Mouse (Mus musculus) retina, adult 2 months (tissue): ENCODE measurements around the gene Ccdc114.
"Not testable (repeated sequence)": the region's sequence is repeated elsewhere in the genome, so short reads cannot be mapped to it uniquely, and the experiment has no call there.

Source experiments
- DNase-seq: peaks from one replicate; pipeline ENCODE4 v3.0.0-alpha.2; 2012; ENCODE audit warnings: low read depth, low spot score

Ccdc114 gene

GRCm38 (mm10) chr7:45919083-45919671 is 4.7 kb upstream of the Ccdc114 start:
- DNase-seq = no peak

DNA sequence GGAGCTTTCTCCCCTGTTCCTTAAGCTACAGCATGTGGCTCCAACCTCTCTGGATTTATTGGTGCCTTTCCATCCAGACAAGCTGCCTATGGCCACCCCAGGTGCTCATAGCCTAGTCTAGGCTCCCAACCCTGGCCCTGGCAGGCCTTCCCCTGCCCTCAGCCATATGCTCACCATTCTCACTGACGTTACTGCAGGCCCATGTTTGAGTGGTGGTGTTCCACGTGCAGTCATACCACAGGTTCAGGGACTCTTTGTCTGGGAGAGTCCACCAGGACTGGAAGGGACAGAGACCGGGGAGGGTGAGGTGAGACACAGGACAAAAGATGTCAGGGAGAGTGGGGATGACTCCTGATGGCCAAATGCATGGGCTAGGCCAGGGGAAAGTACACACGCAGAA is 4.1 kb upstream of the Ccdc114 start:
- no peak for DNase-seq

DNA sequence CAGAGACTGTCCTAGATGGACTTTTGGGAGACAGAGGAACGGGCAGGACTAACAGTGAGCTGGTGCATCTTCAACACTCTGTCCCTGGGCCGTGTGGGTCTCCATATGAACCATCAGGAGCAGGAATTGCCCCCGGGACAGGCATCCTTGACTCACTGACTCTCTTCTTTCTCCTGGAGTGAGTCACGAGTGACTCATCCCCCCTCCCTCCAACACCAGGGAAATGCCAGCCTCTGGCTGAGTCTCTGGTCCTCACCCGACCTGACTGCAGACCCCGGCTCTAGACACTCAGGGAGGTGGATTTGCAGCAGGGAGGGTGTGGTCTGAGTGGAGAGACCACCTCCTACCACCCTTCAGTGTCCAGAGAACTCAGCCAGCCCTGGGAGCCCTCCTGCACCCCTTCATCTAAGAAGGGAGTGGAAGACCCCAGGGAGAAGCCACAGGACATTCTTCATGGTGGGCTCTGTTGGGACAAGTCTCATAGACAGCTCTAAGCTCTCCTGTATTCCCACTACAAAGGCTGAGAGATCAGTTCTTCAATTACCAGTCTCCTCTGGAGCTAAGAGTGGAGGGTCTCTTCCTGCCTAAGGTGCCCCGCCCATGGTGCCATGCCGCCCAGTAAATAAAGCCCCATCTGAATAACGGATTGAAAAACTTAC is 3.2 kb upstream of the Ccdc114 start:
- no peak for DNase-seq

GRCm38 (mm10) chr7:45921242-45921621 is 2.6 kb upstream of the Ccdc114 start, which contains the start of gene Emp3:
TSS of gene Emp3 (minus strand) at chr7:45921404.
- no peak for DNase-seq

DNA sequence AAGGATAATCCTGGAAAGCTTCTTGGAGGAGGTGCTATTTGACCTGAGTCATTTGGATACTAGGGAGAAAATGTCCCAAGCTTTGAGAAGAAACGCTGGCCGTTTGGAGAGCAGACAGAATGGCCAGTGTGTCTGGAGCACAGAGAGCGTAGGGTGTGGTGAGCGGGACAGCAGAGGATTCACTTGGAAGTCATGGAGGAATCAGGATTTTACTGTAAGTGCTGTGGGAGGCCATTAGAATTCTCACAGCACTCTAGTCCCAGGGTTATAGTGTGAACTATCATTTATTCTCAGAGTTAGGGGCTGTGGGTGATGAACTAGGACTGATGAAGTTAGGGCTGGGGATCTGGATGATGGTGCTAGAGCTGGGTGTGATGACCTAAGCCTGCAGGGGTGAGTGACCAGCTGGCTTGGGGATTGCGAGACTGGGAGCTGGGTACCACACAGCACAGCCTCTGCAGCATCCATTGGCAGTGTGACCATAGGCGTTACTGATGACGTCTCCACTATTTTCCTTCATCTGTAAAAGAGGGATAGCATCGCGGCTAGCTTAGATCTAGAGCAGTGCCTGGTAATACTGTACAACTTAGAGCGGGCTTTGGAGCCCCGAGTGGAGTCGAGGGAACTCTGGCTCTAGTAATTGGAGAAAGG is 1.8 kb upstream of the Ccdc114 start:
- DNase-seq = no peak

- DNase-seq = peak; percentile 81
Measured at GRCm38 (mm10) chr7:45922928-45923761, 727 bp upstream of the Ccdc114 start.

DNA sequence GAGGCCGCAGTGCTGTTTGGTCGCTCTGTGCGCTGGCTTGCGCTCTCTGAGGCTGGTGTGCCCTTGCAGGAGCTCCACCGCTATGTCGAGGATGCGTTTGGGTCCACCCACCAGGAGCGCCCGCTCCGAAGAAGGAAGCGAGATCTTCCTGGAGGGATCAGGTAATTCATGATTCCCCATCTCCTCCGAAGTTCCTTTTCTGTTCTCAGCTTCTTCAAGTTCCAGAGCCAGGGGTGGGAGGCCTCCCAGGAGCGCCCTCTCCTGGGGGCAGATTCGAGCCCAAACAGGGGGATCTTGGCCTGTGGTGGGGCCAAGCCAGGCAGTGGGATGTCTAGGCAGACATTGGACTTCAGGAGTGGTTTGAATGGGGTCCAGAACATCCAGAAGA is 551 bp downstream of the Ccdc114 start:
- DNase-seq = no peak

DNA sequence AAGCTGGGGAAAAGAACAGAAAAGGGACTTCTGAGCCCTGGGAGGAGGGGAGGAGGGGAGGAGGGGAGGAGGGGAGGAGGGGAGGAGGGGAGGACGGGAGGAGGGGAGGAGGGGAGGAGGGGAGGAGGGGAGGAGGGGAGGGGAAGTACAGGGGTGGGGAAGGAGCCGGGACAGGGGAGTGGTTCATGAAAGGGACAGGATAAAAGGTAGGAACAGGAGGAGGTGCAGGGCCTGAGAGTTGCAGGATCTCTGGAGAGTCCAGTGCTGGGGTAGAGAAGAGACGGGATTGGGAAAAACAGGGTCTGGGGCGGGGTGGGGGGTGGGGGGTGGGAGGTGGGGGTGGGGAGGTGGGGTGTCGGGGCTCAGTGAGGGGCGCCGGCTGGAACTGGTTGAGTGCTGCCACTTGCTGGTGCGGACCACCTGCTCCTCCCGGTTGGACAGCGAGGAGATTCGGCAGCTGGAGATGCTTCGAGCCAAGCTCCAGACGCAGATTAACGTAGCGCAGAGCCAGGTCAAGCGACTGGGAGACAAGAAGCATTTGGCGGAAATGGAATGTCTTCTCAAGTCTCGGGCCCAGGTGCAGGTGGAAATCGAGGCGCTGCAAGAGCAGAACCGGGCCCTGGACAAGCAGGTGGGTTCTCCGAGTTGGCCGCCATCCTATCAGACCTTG is 4.9 kb downstream of the Ccdc114 start:
- no peak for DNase-seq

DNA sequence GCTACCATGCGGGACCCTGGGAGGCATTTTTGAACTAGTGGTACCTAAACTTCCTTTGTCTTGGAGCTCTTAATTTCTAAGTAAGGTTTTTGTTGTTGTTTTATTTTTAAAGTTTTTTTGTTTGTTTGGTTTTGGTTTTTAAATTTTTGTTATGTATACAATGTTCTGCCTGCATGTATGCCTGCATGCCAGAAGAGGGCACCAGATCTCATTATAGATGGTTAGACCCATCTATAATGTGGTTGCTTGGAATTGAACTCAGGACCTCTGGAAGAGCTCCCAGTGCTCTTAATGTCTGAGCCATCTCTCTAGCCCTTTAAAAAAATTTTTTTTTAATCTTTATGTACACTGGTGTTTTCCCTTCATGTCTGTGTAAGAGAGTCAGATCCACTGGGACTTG is 5.8 kb downstream of the Ccdc114 start:
- no peak for DNase-seq

GRCm38 (mm10) chr7:45933766-45934165 is 9.9 kb downstream of the Ccdc114 start:
- DNase-seq = not testable (repeated sequence)

GRCm38 (mm10) chr7:45935114-45935513 is 11.2 kb downstream of the Ccdc114 start:
- DNase-seq = peak; percentile 40

- DNase-seq = no peak
Measured at GRCm38 (mm10) chr7:45939836-45940235, 16.0 kb downstream of the Ccdc114 start.

DNA sequence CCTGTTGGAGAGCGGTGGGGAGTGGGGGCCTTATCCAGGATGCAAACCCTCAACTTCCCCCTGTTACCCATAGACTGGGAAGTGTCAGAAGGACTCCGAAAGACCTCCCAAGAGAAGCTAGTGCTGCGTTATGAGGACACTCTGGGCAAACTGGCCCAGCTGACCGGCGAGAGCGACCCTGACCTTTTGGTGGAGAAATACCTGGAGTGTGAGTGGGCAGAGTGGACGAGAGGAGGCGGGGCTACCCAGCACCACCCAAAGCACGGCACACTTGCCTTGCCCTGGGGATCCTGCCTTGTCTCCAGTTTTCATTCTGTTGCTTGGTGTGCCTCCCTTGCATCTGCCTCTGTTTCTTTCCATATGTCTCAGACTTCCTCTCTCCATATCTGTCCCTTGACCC is 18.1 kb downstream of the Ccdc114 start:
- DNase-seq = no peak

GRCm38 (mm10) chr7:45943280-45943679 is 19.4 kb downstream of the Ccdc114 start:
- not testable (repeated sequence) for DNase-seq

DNA sequence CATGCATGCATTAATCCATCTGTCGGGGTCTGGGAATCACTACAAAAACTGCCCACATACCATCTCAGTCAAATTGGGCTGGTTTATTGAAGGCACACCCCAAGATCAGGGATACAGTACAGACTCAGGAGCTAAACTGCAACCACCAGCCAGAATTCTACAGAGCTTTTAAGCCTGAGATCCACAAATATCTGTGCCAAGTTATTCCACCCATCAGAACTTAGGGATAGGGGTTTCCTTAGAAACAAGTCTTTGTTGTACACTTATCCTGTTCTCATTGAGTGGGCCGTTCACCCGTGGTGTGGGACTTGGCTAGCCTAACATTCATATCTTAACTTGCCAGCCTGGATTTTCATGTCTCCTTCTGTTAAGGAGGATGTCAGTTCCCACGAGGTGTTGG is 25.2 kb downstream of the Ccdc114 start:
- DNase-seq = no peak

GRCm38 (mm10) chr7:45956611-45957010 is 32.7 kb downstream of the Ccdc114 start:
- DNase-seq = no peak

GRCm38 (mm10) chr7:45971831-45972723 is 48.2 kb downstream of the Ccdc114 start:
- no peak for DNase-seq

DNA sequence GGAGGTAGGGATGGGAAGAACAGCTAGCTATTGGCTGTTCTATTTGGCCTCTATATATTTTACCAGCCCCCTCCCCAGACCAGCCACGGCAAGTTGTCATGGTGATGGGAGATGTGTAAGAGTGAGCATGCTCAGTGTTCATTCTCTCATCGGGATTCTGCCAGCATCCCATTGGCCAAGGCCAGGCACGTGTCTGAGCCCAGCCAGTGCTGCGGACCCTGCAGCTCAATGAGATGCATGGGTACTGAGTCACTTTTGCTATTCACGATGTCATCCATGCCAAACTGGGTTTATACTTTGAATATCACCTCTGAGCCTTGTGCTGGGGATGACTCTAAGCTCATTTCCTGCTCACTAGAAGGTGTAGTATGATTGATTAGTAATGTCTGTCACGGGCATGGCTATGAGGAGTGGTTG is 49.4 kb downstream of the Ccdc114 start:
- no peak for DNase-seq

- DNase-seq = no peak
Measured at GRCm38 (mm10) chr7:45974103-45974502, 50.2 kb downstream of the Ccdc114 start.

- no peak for DNase-seq
Measured at GRCm38 (mm10) chr7:45974512-45974911, 50.6 kb downstream of the Ccdc114 start.

GRCm38 (mm10) chr7:45981612-45982011 is 57.7 kb downstream of the Ccdc114 start:
- DNase-seq = no peak
